Mouse (Mus musculus) embryonic facial prominence, embryonic 12.5 days (tissue): Measurements from ENCODE around the gene Otulin. TPM values are rescaled to one million over a fixed set of nuclear protein-coding genes. Genes with fewer than 3 reads are reported as not detected.

Experiments
- ATAC-seq: fragments of 200-750 bp; cut with Nextera tagmentation; 2 replicates; pipeline ENCODE4 v1.8.0; 2017; ENCODE audit not compliant: insufficient number of reproducible peaks, insufficient read depth, low FRiP score, low TSS enrichment
- H3K27ac ChIP-seq: fragments of 300-500 bp; sonication (generic); 2 replicates; pipeline ENCODE4 v1.5.1; 2016; ENCODE audit warnings: mild to moderate bottlenecking
- H3K27me3 ChIP-seq: fragments of 300-500 bp; sonication (generic); 2 replicates; pipeline ENCODE4 v1.6.1; 2016; ENCODE audit warnings: mild to moderate bottlenecking, moderate library complexity
- H3K36me3 ChIP-seq: fragments of 300-500 bp; sonication (generic); 2 replicates; pipeline ENCODE4 v1.6.1; 2016; ENCODE audit warnings: mild to moderate bottlenecking
- H3K4me1 ChIP-seq: fragments of 300-500 bp; sonication (generic); 2 replicates; pipeline ENCODE4 v1.6.1; 2016
- H3K4me2 ChIP-seq: fragments of 300-500 bp; sonication (generic); replicated peaks from 2 replicates; pipeline ENCODE4 v1.6.1; 2016; ENCODE audit warnings: mild to moderate bottlenecking, moderate library complexity
- H3K4me3 ChIP-seq: fragments of 300-500 bp; sonication (generic); 2 replicates; pipeline ENCODE4 v1.5.1; 2016; ENCODE audit warnings: mild to moderate bottlenecking
- H3K9ac ChIP-seq: fragments of 300-500 bp; sonication (generic); 2 replicates; pipeline ENCODE4 v1.6.1; 2016; ENCODE audit warnings: mild to moderate bottlenecking, moderate library complexity
- H3K9me3 ChIP-seq: fragments of 300-500 bp; sonication (generic); 2 replicates; pipeline ENCODE4 v1.6.1; 2016; ENCODE audit warnings: mild to moderate bottlenecking, moderate library complexity
- WGBS: fragments of 180-500 bp; shearing (Covaris S2); methylation state at CpG from one replicate; pipeline ENCODE4 v1.1.7; 2016; 5-methylcytosine and 5-hydroxymethylcytosine counted together
- polyA plus RNA-seq: library from polyadenylated mRNA; unstranded; fragments of >200 nt; fragmentation: Nextera tagmentation; extraction: Ambion mirVana; gene quantifications from 2 replicates; pipeline ENCODE4 v1.2.1, GENCODE M21; 2016

Gene Otulin
- polyA plus RNA-seq, 1 experiment from 2014 or later = 35.4 TPM

- 80% methylated on average over 14 of the region's 14 CpGs for WGBS
- H3K9me3 ChIP-seq = no peaks in the 10 kb centered on the region
- H3K36me3 ChIP-seq = peaks cover 22% of the 10 kb centered on the region
- no peak overlapping the region for H3K27ac ChIP-seq
- H3K4me3 ChIP-seq = no peak overlapping the region
- H3K9ac ChIP-seq = no peak overlapping the region
- ATAC-seq = no peak
- H3K27me3 ChIP-seq = no peaks in the 10 kb centered on the region
- no peaks in the 10 kb centered on the region for H3K4me1 ChIP-seq
- H3K4me2 ChIP-seq = no peak overlapping the region
These were observed 42.2 kb downstream of the Otulin start for GRCm38 (mm10) chr15:27588087-27588826.

GRCm38 (mm10) chr15:27586093-27586480 lies 44.4 kb downstream of the Otulin start:
- no peak overlapping the region for H3K27ac ChIP-seq
- no peak for ATAC-seq
- H3K4me3 ChIP-seq = no peak overlapping the region
- H3K36me3 ChIP-seq = peaks cover 13% of the 10 kb centered on the region
- H3K9me3 ChIP-seq = no peaks in the 10 kb centered on the region
- H3K4me1 ChIP-seq = no peaks in the 10 kb centered on the region
- H3K27me3 ChIP-seq = no peaks in the 10 kb centered on the region
- no peak overlapping the region for H3K9ac ChIP-seq
- no peak overlapping the region for H3K4me2 ChIP-seq
- WGBS = 87% methylated on average over 5 of the region's 5 CpGs

DNA sequence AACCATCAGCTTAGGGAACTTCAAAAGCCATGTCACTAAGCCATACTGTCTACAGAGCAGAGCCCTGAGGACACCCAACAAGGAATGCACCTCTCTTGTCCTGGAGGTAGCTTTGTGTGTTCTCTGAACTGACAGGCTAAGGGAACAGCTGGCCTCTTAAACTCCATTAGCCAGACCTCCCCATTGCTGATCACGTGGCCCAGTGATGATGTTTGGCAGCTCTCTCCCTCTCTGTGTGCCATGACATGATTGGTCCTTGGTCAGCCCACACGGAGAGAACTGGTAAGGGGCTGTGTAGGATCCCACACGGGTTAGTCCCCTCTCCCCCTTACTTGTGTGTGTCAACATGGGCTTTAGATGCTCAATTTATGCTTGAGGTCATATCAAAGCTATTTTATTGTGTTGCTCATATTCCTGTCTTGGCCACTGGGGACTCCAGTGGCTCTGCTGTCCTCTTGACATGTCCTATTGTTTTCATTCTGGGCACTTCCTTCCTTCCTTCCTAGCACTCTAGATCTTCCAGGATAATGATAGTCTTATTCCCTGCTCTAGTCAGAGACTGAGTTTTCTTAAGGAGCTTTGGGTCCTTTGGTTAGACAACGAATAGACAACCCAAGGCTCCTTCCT lies 44.9 kb downstream of the Otulin start:
- Histone ChIP-seq H3K36me3 (peaks cover 8% of the 10 kb centered on the region; the same call in 1 of the 2 replicates), H3K9ac (no peak overlapping the region), H3K4me2 (no peak overlapping the region), H3K27me3 (no peaks in the 10 kb centered on the region), H3K4me1 (no peaks in the 10 kb centered on the region), H3K4me3 (no peak overlapping the region), H3K27ac (no peak overlapping the region), H3K9me3 (no peaks in the 10 kb centered on the region)
- WGBS = 78% methylated on average over 4 of the region's 4 CpGs
- no peak for ATAC-seq

DNA sequence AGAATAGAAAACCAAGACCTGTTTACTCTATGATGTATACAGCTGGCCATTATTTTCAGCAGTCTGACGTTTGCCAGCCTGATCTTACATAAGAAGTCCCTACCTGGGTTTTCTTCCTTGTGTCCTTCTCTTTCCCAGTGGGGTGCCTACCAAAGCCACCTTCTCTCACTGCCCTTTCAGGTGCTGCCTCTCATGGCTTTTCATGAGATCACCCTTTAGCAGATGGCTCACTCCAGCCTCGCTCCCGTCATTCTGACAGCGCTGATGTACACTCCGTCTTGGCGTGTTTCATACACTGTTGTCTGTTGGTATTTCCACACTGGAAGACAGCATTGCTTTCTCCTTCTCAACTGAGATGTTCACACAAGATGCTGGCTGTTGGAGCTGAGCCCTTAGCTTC lies 46.9 kb downstream of the Otulin start:
- no peak overlapping the region for H3K4me3 ChIP-seq
- H3K4me2 ChIP-seq = no peak overlapping the region
- no peak overlapping the region for H3K27ac ChIP-seq
- no peak overlapping the region for H3K9ac ChIP-seq
- 93% methylated on average over 6 of the region's 6 CpGs for WGBS
- no peaks in the 10 kb centered on the region for H3K9me3 ChIP-seq
- H3K36me3 ChIP-seq = no peaks in the 10 kb centered on the region
- H3K4me1 ChIP-seq = no peaks in the 10 kb centered on the region
- no peaks in the 10 kb centered on the region for H3K27me3 ChIP-seq
- ATAC-seq = no peak

DNA sequence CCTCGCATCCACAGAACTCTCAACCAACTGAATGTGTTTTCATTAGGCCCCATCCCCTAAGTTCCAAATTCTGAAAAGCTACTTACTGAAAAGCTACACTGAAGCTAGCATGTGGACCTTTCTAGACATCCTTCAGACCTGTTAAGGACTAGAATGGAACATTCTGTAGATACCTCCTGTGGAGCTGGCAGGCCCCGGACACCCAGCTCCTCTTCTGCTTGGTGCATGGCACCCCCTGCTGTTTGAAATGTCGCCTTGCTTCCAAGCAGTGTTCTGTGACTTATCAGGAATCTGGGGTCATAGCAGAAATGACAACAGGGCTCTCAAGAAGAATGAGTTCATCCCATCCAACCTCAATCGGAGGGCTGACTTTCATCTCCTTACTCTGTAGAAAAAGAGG lies 47.5 kb downstream of the Otulin start:
- Histone ChIP-seq H3K4me1 (no peaks in the 10 kb centered on the region), H3K27me3 (no peaks in the 10 kb centered on the region), H3K9ac (no peak overlapping the region), H3K9me3 (no peaks in the 10 kb centered on the region), H3K4me3 (no peak overlapping the region), H3K4me2 (no peak overlapping the region), H3K27ac (no peak overlapping the region), H3K36me3 (no peaks in the 10 kb centered on the region)
- ATAC-seq = no peak
- 79% methylated on average over 4 of the region's 4 CpGs for WGBS

DNA sequence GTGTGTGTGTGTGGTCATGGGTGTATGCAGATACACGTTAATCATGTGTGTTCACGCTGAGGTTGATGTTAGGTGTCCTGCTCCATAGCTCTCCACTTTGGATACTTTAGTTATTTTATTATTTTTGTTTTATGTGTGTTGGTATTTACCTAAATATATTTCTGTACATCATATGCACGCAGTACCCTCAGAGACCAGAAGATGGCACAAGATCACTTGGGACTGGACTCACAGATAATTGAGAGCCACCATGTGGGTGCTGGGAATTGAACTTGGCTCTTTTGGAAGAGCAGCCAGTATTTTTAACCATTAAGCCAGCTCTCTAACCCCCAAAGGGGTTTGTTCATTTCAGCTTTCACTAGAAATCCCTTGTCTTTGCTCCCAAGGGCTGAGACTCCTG lies 48.1 kb downstream of the Otulin start:
- no peak overlapping the region for H3K27ac ChIP-seq
- 86% methylated on average over 3 of the region's 3 CpGs for WGBS
- H3K9ac ChIP-seq = no peak overlapping the region
- no peak overlapping the region for H3K4me2 ChIP-seq
- no peak overlapping the region for H3K4me3 ChIP-seq
- H3K36me3 ChIP-seq = no peaks in the 10 kb centered on the region
- no peak for ATAC-seq
- no peaks in the 10 kb centered on the region for H3K27me3 ChIP-seq
- H3K4me1 ChIP-seq = no peaks in the 10 kb centered on the region
- H3K9me3 ChIP-seq = no peaks in the 10 kb centered on the region

- Histone ChIP-seq H3K27me3 (no peaks in the 10 kb centered on the region), H3K9ac (no peak overlapping the region), H3K36me3 (no peaks in the 10 kb centered on the region), H3K4me3 (no peak overlapping the region), H3K4me1 (no peaks in the 10 kb centered on the region), H3K4me2 (no peak overlapping the region), H3K27ac (no peak overlapping the region), H3K9me3 (no peaks in the 10 kb centered on the region)
- no peak for ATAC-seq
- WGBS = 29% methylated on average over 3 of the region's 3 CpGs
These were observed 48.9 kb downstream of the Otulin start for GRCm38 (mm10) chr15:27581640-27582039.

- H3K4me2 ChIP-seq = no peak overlapping the region
- no peak overlapping the region for H3K27ac ChIP-seq
- no peak for ATAC-seq
- no peaks in the 10 kb centered on the region for H3K4me1 ChIP-seq
- H3K4me3 ChIP-seq = no peak overlapping the region
- no peak overlapping the region for H3K9ac ChIP-seq
- no peaks in the 10 kb centered on the region; the same call in 1 of the 2 replicates for H3K36me3 ChIP-seq
- H3K27me3 ChIP-seq = no peaks in the 10 kb centered on the region
- 77% methylated on average over 2 of the region's 2 CpGs for WGBS
- no peaks in the 10 kb centered on the region for H3K9me3 ChIP-seq
These were observed 49.7 kb downstream of the Otulin start for GRCm38 (mm10) chr15:27580771-27581170.

DNA sequence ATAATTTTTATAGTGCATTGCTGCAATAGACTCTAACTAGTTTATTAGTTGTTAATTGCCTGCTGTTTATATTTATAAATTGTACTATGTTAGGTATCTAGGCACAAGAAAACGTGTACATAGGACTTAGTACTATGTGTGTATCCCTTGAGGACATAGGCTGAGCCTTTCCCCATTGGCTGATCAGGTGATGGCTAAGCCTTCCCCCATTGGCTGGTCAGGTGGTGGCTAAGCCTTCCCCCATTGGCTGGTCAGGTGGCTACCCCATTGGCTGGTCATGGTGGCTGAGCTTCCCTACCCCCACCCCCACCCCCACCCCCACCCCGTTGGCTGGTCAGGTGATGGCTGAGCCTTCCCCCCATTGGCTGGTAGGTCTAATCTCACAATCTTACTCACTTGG lies 50.6 kb downstream of the Otulin start:
- ATAC-seq = no peak
- Histone ChIP-seq H3K27me3 (no peaks in the 10 kb centered on the region), H3K27ac (no peak overlapping the region), H3K36me3 (no peaks in the 10 kb centered on the region; the same call in 1 of the 2 replicates), H3K4me2 (no peak overlapping the region), H3K4me3 (no peak overlapping the region), H3K9me3 (no peaks in the 10 kb centered on the region), H3K4me1 (no peaks in the 10 kb centered on the region; the same call in 1 of the 2 replicates), H3K9ac (no peak overlapping the region)
- 83% methylated on average over 2 of the region's 2 CpGs for WGBS

DNA sequence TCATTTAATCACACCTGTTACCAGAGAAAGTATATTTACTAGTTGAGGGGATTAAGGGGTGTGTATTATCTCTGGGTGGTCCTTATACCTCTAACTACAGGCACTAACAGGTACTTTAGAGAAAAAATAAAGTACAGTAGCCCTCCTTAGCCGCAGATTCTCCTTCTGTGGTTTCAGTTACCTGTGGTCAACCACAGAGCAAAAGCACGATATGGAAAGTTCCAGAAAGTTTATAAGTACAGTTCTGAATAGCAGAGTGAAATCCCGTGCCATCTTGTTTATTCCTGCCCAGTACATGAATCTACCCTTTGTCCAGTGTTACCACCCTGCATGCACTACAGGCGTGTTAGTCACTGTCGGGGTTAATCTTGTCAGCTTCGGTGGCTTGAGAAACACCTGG lies 51.6 kb downstream of the Otulin start:
- no peak overlapping the region for H3K9ac ChIP-seq
- no peaks in the 10 kb centered on the region for H3K9me3 ChIP-seq
- no peak for ATAC-seq
- H3K4me2 ChIP-seq = no peak overlapping the region
- no peaks in the 10 kb centered on the region; the same call in 1 of the 2 replicates for H3K4me1 ChIP-seq
- H3K36me3 ChIP-seq = no peaks in the 10 kb centered on the region; the same call in 1 of the 2 replicates
- no peak overlapping the region for H3K4me3 ChIP-seq
- no peaks in the 10 kb centered on the region for H3K27me3 ChIP-seq
- WGBS = 90% methylated on average over 6 of the region's 6 CpGs
- no peak overlapping the region for H3K27ac ChIP-seq

DNA sequence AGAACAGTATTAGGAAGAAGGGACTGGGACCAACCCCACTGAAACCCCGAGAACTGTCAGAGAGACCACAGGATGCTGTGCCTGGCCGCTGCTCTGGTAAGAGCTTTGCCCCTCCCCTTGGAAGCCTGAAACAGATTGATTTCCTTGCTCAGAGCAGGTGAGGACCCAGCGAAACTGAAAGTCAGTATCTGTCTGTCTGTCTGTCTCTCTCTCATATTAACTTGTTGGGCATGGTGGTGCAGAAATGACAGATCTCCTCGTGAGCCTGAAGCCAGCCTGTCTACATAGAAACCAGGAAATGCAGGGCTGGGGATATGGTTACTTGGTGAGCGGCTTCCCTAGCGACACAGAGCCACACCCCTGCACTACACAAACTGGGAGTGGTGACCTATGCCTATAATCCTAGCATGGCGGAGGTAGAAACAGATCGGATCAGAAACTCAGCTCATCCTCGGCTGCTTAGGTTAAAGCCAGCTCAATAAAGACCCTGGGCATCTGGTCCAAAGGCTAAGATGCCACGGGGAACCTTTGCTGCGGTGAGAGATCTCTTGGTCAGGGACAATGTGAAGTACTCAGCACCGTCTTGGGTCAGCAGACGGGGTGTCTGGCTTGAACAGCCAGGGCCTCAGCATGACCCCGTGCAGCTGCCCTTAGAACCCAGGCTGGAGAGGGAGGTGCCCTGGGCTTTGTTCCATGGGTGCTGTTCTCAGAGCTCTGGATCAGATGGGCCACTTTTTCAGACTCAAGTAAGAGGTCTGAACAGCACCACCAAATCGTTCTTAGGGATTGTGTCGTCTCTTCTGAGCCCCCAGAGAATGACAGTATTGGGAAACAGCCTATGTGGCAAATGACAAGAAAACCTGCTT lies 52.3 kb downstream of the Otulin start:
- Histone ChIP-seq H3K4me3 (no peak overlapping the region), H3K4me1 (no peaks in the 10 kb centered on the region; the same call in 1 of the 2 replicates), H3K9ac (no peak overlapping the region), H3K27me3 (no peaks in the 10 kb centered on the region), H3K36me3 (no peaks in the 10 kb centered on the region; the same call in 1 of the 2 replicates), H3K4me2 (no peak overlapping the region), H3K27ac (no peak overlapping the region), H3K9me3 (no peaks in the 10 kb centered on the region)
- no peak for ATAC-seq
- WGBS = 78% methylated on average over 16 of the region's 16 CpGs
